Mouse (Mus musculus): Measurements from ENCODE around the gene Gm9507.
"Not testable (repeated sequence)": the region's sequence is repeated elsewhere in the genome, so short reads cannot be mapped to it uniquely, and the experiment has no call there.

- TF ChIP-seq GATA1, TAL1 (IDR thresholded peaks at IDR 0.05; ENCODE audit: low read length): not testable (repeated sequence)
Observed at GRCm38 (mm10) chr10:77776844-77777243, 34.8 kb downstream of the Gm9507 start, which contains the start of gene Gm7138.
